Mouse (Mus musculus): ENCODE measurements around the gene Cep72. TPM values are rescaled to one million over a fixed set of nuclear protein-coding genes. Genes with fewer than 3 reads are reported as not detected.
A peak's percentile ranks its signal among the peaks of the same experiment; 100 is the strongest.
"Not testable (repeated sequence)": the region's sequence is repeated elsewhere in the genome, so short reads cannot be mapped to it uniquely, and the experiment has no call there.

Gene Cep72
- polyA plus RNA-seq, 1 experiment, result 2.2 TPM

DNA sequence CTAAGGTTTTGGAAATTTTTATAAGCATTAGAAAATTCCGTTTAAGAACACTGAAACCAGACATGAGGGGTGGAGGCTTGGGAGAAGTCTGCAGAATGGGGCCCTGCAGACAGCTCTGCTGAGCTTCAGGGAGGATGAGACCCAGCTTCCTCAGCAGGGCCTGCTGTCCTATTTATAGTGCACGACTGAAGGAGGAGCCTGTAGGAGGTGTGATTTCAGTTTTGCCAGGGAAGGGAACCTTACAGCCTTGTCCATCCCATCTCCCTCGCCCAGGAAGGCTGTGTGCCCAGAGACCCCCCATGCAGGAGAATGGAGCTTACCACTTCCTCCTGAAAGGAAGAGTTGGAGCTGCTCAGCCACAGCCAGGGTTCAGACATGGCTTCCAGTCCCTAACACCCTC, 51.4 kb downstream of the Cep72 start:
- peaks cover 9% of the 10 kb centered on the region for H3K27me3 ChIP-seq (ENCODE audit: control insufficient read depth, insufficient read depth, insufficient read length)
- H3K79me3 ChIP-seq (ENCODE audit: low read depth), result no peaks in the 10 kb centered on the region
- no peaks in the 10 kb centered on the region for H3K79me2 ChIP-seq (ENCODE audit: control insufficient read depth, insufficient read depth)
- H3ac ChIP-seq (ENCODE audit: control insufficient read depth, insufficient read length, low read depth), result no peak overlapping the region
- TF ChIP-seq FOSL1 (IDR thresholded peaks at IDR 0.05; ENCODE audit: insufficient read depth, low read length, poor library complexity, severe bottlenecking), result no peak
- TF ChIP-seq CEBPB (IDR thresholded peaks at IDR 0.05; ENCODE audit: low read depth), result no peak
- TF ChIP-seq USF1 (IDR thresholded peaks at IDR 0.05; ENCODE audit: low read depth), result no peak
- TF ChIP-seq MYOD1 (IDR thresholded peaks at IDR 0.05; ENCODE audit: control insufficient read depth, insufficient read length, low read depth), result no peak
- TF ChIP-seq MYOG (IDR thresholded peaks at IDR 0.05; ENCODE audit: control insufficient read depth, extremely low read depth, insufficient read length), result no peak
- TF ChIP-seq MAX (IDR thresholded peaks at IDR 0.05), result no peak
- TF ChIP-seq CTCF (IDR thresholded peaks at IDR 0.05; ENCODE audit: control insufficient read depth, insufficient read depth, insufficient read length), result no peak
- H3K36me3 ChIP-seq (ENCODE audit: control insufficient read depth, insufficient read depth), result no peaks in the 10 kb centered on the region
- no peak overlapping the region for H3K4me3 ChIP-seq (ENCODE audit: insufficient read depth, poor library complexity, severe bottlenecking)

- no peaks in the 10 kb centered on the region for H3K79me2 ChIP-seq (ENCODE audit: control insufficient read depth, insufficient read depth)
- H3K79me3 ChIP-seq (ENCODE audit: low read depth), result no peaks in the 10 kb centered on the region
- peak; percentile 69 for TF ChIP-seq USF1 (IDR thresholded peaks at IDR 0.05; ENCODE audit: low read depth)
- no peak for TF ChIP-seq FOSL1 (IDR thresholded peaks at IDR 0.05; ENCODE audit: insufficient read depth, low read length, poor library complexity, severe bottlenecking)
- H3K36me3 ChIP-seq (ENCODE audit: control insufficient read depth, insufficient read depth), result no peaks in the 10 kb centered on the region
- H3K27me3 ChIP-seq (ENCODE audit: control insufficient read depth, insufficient read depth, insufficient read length), result peaks cover 9% of the 10 kb centered on the region
- no peak overlapping the region for H3ac ChIP-seq (ENCODE audit: control insufficient read depth, insufficient read length, low read depth)
- H3K4me3 ChIP-seq (ENCODE audit: insufficient read depth, poor library complexity, severe bottlenecking), result no peak overlapping the region
These were observed 52.1 kb downstream of the Cep72 start for GRCm38 (mm10) chr13:74009791-74010614.

GRCm38 (mm10) chr13:74008948-74009718, 53.0 kb downstream of the Cep72 start, which contains the start of gene Tppp:
Gene Tppp, plus strand, starts transcription at chr13:74009407.
- peak within 1 kb of the TSS; percentile 59 for H3ac ChIP-seq (ENCODE audit: control insufficient read depth, insufficient read length, low read depth)
- no peak for TF ChIP-seq MYOG (IDR thresholded peaks at IDR 0.05; ENCODE audit: control insufficient read depth, extremely low read depth, insufficient read length)
- no peak for TF ChIP-seq MYOD1 (IDR thresholded peaks at IDR 0.05; ENCODE audit: control insufficient read depth, insufficient read length, low read depth)
- no peak for TF ChIP-seq CEBPB (IDR thresholded peaks at IDR 0.05; ENCODE audit: low read depth)
- H3K36me3 ChIP-seq (ENCODE audit: control insufficient read depth, insufficient read depth), result no peaks in the 10 kb centered on the region
- H3K79me3 ChIP-seq (ENCODE audit: low read depth), result no peaks in the 10 kb centered on the region
- H3K27me3 ChIP-seq (ENCODE audit: control insufficient read depth, insufficient read depth, insufficient read length), result peaks cover 9% of the 10 kb centered on the region
- H3K4me3 ChIP-seq (ENCODE audit: insufficient read depth, poor library complexity, severe bottlenecking), result no peak within 1 kb of the TSS
- no peaks in the 10 kb centered on the region for H3K79me2 ChIP-seq (ENCODE audit: control insufficient read depth, insufficient read depth)

GRCm38 (mm10) chr13:74008216-74008615, 53.9 kb downstream of the Cep72 start:
- not testable (repeated sequence) for H3K36me3 ChIP-seq (ENCODE audit: control insufficient read depth, insufficient read depth); H3K79me3 ChIP-seq (ENCODE audit: low read depth); H3K27me3 ChIP-seq (ENCODE audit: control insufficient read depth, insufficient read depth, insufficient read length); H3K4me3 ChIP-seq (ENCODE audit: insufficient read depth, poor library complexity, severe bottlenecking); H3ac ChIP-seq (ENCODE audit: control insufficient read depth, insufficient read length, low read depth); H3K79me2 ChIP-seq (ENCODE audit: control insufficient read depth, insufficient read depth)

DNA sequence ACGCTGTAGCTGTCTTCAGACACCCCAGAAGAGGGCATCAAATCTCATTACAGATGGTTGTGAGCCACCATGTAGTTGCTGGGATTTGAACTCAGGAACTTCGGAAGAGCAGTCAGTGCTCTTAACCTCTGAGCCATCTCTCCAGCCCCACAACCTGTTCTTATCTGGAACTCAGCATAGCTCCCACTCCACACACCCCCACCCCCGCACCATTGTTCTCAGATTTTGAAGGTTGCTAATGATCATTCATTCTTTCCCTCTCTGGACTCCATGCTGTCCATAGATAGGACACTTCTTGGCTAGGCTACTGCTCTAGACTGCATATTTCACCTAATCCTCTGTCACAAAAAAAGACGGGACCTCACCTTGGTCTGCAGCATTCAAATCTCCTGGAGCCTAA, 55.2 kb downstream of the Cep72 start:
- H3K27me3 ChIP-seq (ENCODE audit: control insufficient read depth, insufficient read depth, insufficient read length); H3ac ChIP-seq (ENCODE audit: control insufficient read depth, insufficient read length, low read depth); H3K79me2 ChIP-seq (ENCODE audit: control insufficient read depth, insufficient read depth); H3K4me3 ChIP-seq (ENCODE audit: insufficient read depth, poor library complexity, severe bottlenecking); H3K36me3 ChIP-seq (ENCODE audit: control insufficient read depth, insufficient read depth); H3K79me3 ChIP-seq (ENCODE audit: low read depth): not testable (repeated sequence)

DNA sequence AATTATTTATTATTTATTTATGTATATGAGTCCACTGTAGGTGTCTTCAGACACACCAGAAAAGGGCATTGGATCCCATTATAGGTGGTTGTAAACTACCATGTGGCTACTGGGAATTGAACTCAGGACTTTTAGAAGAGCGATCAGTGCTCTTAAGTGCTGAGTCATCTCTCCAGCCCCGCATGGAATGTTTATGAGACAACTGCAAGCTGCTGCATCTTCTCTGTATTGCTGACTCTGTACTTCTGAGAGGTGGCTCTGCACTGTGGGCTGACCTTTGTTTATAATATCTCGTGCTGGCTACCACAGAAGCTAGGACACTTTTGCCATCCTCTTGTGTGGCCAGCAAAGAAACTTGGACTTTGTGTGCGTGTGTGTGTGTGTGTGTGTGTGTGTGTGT, 60.6 kb downstream of the Cep72 start:
- Histone ChIP-seq H3K4me3 (ENCODE audit: insufficient read depth, poor library complexity, severe bottlenecking) (no peak overlapping the region), H3K79me3 (ENCODE audit: low read depth) (no peaks in the 10 kb centered on the region), H3K36me3 (ENCODE audit: control insufficient read depth, insufficient read depth) (no peaks in the 10 kb centered on the region), H3K79me2 (ENCODE audit: control insufficient read depth, insufficient read depth) (no peaks in the 10 kb centered on the region), H3K27me3 (ENCODE audit: control insufficient read depth, insufficient read depth, insufficient read length) (peaks cover 4% of the 10 kb centered on the region), H3ac (ENCODE audit: control insufficient read depth, insufficient read length, low read depth) (no peak overlapping the region)
- TF ChIP-seq CEBPB (IDR thresholded peaks at IDR 0.05; ENCODE audit: low read depth) (no peak), MYOD1 (IDR thresholded peaks at IDR 0.05; ENCODE audit: control insufficient read depth, insufficient read length, low read depth) (no peak)

Measured in C2C12 (cell line).